Mouse (Mus musculus): ENCODE measurements around the gene Gm20388. TPM values are rescaled to one million over a fixed set of nuclear protein-coding genes. Genes with fewer than 3 reads are reported as not detected.

Gene Gm20388
- polyA plus RNA-seq, 1 experiment from 2014 or later: not detected

GRCm38 (mm10) chr8:120728488-120729160 is 818.0 kb downstream of the Gm20388 start:
- H3K9ac ChIP-seq: no peak overlapping the region

GRCm38 (mm10) chr8:120731582-120731981 is 820.9 kb downstream of the Gm20388 start:
- Histone ChIP-seq H3K9me3 (replicated peaks) (no peaks in the 10 kb centered on the region), H3K4me2 (no peak overlapping the region), H3K9ac (no peak overlapping the region)

More at GRCm38 (mm10) chr8:120728488-120729160, 818.0 kb downstream of the Gm20388 start:
- Histone ChIP-seq H3K36me3 (no peaks in the 10 kb centered on the region), H3K4me3 (replicated peaks) (no peak overlapping the region), H3K27ac (no peak overlapping the region), H3K9me3 (replicated peaks) (no peaks in the 10 kb centered on the region), H3K27me3 (peaks cover 4% of the 10 kb centered on the region; the same call in 1 of the 2 replicates), H3K4me1 (replicated peaks) (peaks cover 9% of the 10 kb centered on the region; the same call in 1 of the 2 replicates), H3K4me2 (no peak overlapping the region)
- no peak for DNase-seq
- WGBS (ENCODE audit: insufficient replicate concordance): 43% methylated on average over 9 of the region's 9 CpGs
- no peak for ATAC-seq (ENCODE audit: low read depth)

GRCm38 (mm10) chr8:120732068-120732467 is 821.4 kb downstream of the Gm20388 start:
- Histone ChIP-seq H3K27me3 (peaks cover 37% of the 10 kb centered on the region), H3K36me3 (no peaks in the 10 kb centered on the region), H3K27ac (no peak overlapping the region), H3K4me3 (replicated peaks) (no peak overlapping the region), H3K9me3 (replicated peaks) (no peaks in the 10 kb centered on the region), H3K4me2 (no peak overlapping the region), H3K4me1 (replicated peaks) (peaks cover 7% of the 10 kb centered on the region; the same call in 1 of the 2 replicates), H3K9ac (no peak overlapping the region)
- ATAC-seq (ENCODE audit: low read depth) (no peak), DNase-seq (no peak)
- WGBS (ENCODE audit: insufficient replicate concordance): 57% methylated on average over 6 of the region's 6 CpGs

More at GRCm38 (mm10) chr8:120731582-120731981, 820.9 kb downstream of the Gm20388 start:
- no peak for DNase-seq
- H3K4me1 ChIP-seq (replicated peaks): peaks cover 7% of the 10 kb centered on the region; the same call in 1 of the 2 replicates
- H3K36me3 ChIP-seq: no peaks in the 10 kb centered on the region
- no peak overlapping the region for H3K27ac ChIP-seq
- WGBS (ENCODE audit: insufficient replicate concordance): 49% methylated on average over 14 of the region's 14 CpGs
- H3K27me3 ChIP-seq: peaks cover 32% of the 10 kb centered on the region
- ATAC-seq (ENCODE audit: low read depth): no peak
- no peak overlapping the region for H3K4me3 ChIP-seq (replicated peaks)

DNA sequence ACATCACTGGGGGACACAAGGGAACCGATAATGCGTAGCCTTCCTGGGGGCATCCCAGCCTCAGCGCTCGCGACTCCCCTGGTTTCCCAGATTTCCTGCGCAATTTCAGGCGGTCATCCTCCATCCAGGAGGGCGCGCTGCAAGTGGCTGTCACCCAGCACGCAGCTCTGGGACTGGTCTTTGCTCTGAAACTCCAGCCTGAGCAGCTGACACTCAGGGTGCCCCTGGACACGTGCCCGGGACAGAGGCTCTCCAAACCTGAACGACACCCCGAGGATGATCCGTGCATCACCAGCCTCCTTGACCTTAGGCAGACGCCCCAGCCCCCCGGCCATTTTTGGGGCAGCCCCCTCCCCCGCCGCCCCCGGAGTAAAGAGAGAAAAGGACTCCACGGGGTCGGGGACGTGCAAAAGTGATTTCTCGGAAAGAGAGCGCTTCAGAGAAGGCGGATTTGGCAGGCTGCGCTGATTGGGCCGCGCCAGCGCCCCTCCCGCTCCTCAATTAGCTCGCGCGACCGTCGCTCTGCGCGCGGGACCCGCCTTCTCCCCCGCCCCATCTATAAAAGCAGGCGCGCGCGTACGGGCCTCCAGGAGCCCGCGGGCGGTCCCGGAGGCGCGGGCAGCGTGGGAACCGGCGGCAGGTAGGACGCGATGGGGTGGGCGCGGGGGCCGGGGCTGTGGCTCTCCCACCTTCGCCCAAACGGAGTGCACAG is 825.3 kb downstream of the Gm20388 start, which contains the start of gene Irf8:
TSS of gene Irf8 (plus strand) at position 589 of the 712 bp plus-strand sequence.
- Histone ChIP-seq H3K9me3 (replicated peaks) (no peaks in the 10 kb centered on the region), H3K9ac (peak within 1 kb of the TSS; percentile 33; the same call in 1 of the 2 replicates), H3K4me1 (replicated peaks) (0 out of 2 replicates have a peak, but pooled peaks cover 3% of the 10 kb centered on the region), H3K27me3 (peaks cover 50% of the 10 kb centered on the region), H3K4me3 (replicated peaks) (peak within 1 kb of the TSS; percentile 47), H3K4me2 (peak within 1 kb of the TSS; percentile 67), H3K27ac (peak within 1 kb of the TSS; percentile 53; the same call in 1 of the 2 replicates), H3K36me3 (no peaks in the 10 kb centered on the region)
- under 1% methylated on average over 59 of the region's 62 CpGs for WGBS (ENCODE audit: insufficient replicate concordance)
- ATAC-seq (ENCODE audit: low read depth) (peak; percentile 81), DNase-seq (peak; percentile 34)

DNA sequence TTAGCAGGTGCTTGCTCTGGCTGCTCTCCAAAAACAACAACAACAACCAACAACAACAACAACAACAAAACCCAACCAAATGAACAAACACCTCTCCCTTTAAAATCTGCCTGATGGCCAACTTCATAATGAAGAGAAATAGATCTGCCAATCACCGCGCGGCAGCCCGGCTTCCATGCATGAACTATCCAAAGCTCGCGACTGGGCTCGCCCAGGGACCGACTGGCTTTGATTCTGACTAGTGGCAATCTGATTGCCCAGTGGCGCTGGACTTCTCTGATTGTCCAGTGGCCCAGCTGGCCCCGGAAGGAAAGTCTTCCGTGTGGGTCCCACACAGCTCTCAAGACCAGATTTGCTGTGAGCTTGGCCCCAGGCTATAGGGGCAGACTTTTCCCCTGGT is 825.8 kb downstream of the Gm20388 start:
- DNase-seq: no peak
- peaks cover 50% of the 10 kb centered on the region for H3K27me3 ChIP-seq
- 3% methylated on average over 11 of the region's 11 CpGs for WGBS (ENCODE audit: insufficient replicate concordance)

DNA sequence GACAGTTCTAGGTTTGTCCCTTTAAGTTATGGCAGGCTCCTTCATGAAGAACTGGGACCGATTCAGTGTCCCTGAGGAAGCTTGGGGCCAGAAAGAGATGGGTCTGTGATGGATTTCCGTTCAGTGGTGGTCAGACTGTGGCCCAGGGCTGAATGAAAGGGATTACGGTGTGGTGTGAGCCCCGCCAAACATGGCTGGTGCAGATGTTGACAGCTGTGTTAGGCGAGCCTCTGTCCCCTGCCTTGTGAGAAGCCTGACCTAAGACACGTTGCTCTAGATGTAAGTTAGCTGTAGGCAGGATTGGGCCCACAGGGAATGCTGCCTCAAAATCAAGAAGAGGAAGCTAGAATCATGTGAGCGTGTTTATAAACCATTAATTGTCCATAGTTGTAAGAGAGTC is 826.5 kb downstream of the Gm20388 start:
- Histone ChIP-seq H3K4me1 (replicated peaks) (0 out of 2 replicates have a peak, but pooled peaks cover 3% of the 10 kb centered on the region), H3K27ac (no peak overlapping the region), H3K4me3 (replicated peaks) (peak overlapping the region; percentile 47), H3K27me3 (peaks cover 47% of the 10 kb centered on the region), H3K9me3 (replicated peaks) (no peaks in the 10 kb centered on the region), H3K36me3 (no peaks in the 10 kb centered on the region), H3K9ac (no peak overlapping the region; the same call in 1 of the 2 replicates), H3K4me2 (peak overlapping the region; percentile 67)
- WGBS (ENCODE audit: insufficient replicate concordance): 42% methylated on average over 7 of the region's 7 CpGs
- ATAC-seq (ENCODE audit: low read depth) (no peak), DNase-seq (no peak)

More for the DNA sequence above, 825.8 kb downstream of the Gm20388 start:
- H3K4me3 ChIP-seq (replicated peaks): peak overlapping the region; percentile 47
- no peaks in the 10 kb centered on the region for H3K9me3 ChIP-seq (replicated peaks)
- peak overlapping the region; percentile 67 for H3K4me2 ChIP-seq
- peak overlapping the region; percentile 33; the same call in 1 of the 2 replicates for H3K9ac ChIP-seq
- H3K4me1 ChIP-seq (replicated peaks): 0 out of 2 replicates have a peak, but pooled peaks cover 3% of the 10 kb centered on the region
- H3K27ac ChIP-seq: no peak overlapping the region
- H3K36me3 ChIP-seq: no peaks in the 10 kb centered on the region
- no peak for ATAC-seq (ENCODE audit: low read depth)

DNA sequence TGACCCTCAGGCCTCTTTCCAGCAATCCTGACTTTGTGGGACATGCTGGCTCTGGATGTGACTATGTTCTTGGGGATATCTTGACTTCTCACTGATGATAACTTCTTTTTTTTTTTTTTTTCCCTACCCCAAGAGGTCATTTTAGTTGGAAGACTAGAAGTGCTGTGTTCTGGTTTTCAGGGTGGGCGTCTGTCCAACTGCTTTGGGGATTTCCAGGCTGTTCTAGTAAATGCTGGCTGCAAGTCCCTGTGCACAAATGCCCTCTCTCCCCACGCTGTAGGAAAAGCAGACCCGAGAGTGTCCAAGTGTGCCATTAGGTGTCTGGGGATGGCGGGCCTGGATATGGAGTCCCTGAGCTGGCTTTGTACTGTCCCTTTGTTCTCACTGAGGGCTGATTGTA is 828.1 kb downstream of the Gm20388 start:
- no peak for DNase-seq
- peaks cover 46% of the 10 kb centered on the region for H3K27me3 ChIP-seq
- no peak overlapping the region; the same call in 1 of the 2 replicates for H3K4me3 ChIP-seq (replicated peaks)
- 58% methylated on average over 4 of the region's 4 CpGs for WGBS (ENCODE audit: insufficient replicate concordance)
- H3K27ac ChIP-seq: no peak overlapping the region
- peaks cover 9% of the 10 kb centered on the region for H3K4me1 ChIP-seq (replicated peaks)
- no peaks in the 10 kb centered on the region for H3K9me3 ChIP-seq (replicated peaks)
- no peak for ATAC-seq (ENCODE audit: low read depth)
- no peak overlapping the region for H3K4me2 ChIP-seq
- H3K9ac ChIP-seq: no peak overlapping the region
- no peaks in the 10 kb centered on the region for H3K36me3 ChIP-seq

DNA sequence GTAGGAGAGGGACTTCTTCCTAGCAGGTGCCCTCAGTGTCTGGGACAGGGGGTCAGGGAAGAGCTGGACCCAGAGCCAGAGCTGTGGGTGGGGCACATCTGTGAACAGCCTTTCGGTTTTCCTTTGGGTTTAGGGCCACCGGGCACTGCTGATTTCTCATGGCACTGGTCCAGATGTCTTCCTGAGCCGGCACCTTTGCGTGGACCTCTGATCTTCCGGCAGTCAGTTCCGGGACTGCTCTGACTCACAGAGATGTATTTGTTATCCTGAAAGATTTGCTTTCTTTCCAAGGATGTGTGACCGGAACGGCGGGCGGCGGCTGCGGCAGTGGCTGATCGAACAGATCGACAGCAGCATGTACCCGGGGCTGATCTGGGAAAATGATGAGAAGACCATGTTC is 828.9 kb downstream of the Gm20388 start:
- Histone ChIP-seq H3K4me2 (no peak overlapping the region), H3K9me3 (replicated peaks) (no peaks in the 10 kb centered on the region), H3K27ac (no peak overlapping the region), H3K27me3 (peaks cover 39% of the 10 kb centered on the region), H3K36me3 (no peaks in the 10 kb centered on the region), H3K9ac (no peak overlapping the region), H3K4me3 (replicated peaks) (no peak overlapping the region), H3K4me1 (replicated peaks) (peaks cover 16% of the 10 kb centered on the region)
- 86% methylated on average over 15 of the region's 15 CpGs for WGBS (ENCODE audit: insufficient replicate concordance)
- DNase-seq (no peak), ATAC-seq (ENCODE audit: low read depth) (no peak)

- no peaks in the 10 kb centered on the region for H3K36me3 ChIP-seq
- no peaks in the 10 kb centered on the region for H3K9me3 ChIP-seq (replicated peaks)
- WGBS (ENCODE audit: insufficient replicate concordance): 44% methylated on average over 2 of the region's 2 CpGs
- no peak overlapping the region for H3K4me2 ChIP-seq
- H3K27ac ChIP-seq: no peak overlapping the region
- H3K4me1 ChIP-seq (replicated peaks): peaks cover 14% of the 10 kb centered on the region
- H3K27me3 ChIP-seq: peaks cover 28% of the 10 kb centered on the region
- no peak overlapping the region for H3K4me3 ChIP-seq (replicated peaks)
- ATAC-seq (ENCODE audit: low read depth) (no peak), DNase-seq (no peak)
- H3K9ac ChIP-seq: no peak overlapping the region
Observed at GRCm38 (mm10) chr8:120740579-120740978, 829.9 kb downstream of the Gm20388 start.

DNA sequence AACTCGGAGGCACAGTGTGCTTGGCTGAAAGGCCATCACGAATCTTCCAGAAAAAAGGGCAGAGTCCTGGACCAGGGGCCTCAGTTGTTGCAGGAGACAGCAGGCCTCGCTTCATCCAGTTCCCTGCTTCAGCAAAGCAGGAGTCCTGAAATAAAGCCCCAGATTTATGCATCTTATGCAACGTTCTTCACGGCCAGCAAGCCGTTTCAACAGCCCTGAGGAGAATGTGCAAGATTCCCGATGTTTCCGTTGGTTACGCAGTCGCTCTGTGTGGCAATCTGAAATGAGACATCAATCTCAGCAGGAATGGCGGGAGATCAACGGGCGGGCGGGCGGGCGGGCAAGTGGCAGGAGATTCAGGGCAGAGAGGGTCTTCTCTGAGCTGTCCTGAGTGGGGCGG is 830.4 kb downstream of the Gm20388 start:
- no peaks in the 10 kb centered on the region for H3K36me3 ChIP-seq
- H3K9ac ChIP-seq: no peak overlapping the region
- no peak overlapping the region for H3K27ac ChIP-seq
- no peaks in the 10 kb centered on the region for H3K9me3 ChIP-seq (replicated peaks)
- peaks cover 14% of the 10 kb centered on the region for H3K4me1 ChIP-seq (replicated peaks)
- no peak overlapping the region for H3K4me3 ChIP-seq (replicated peaks)
- no peak overlapping the region for H3K4me2 ChIP-seq
- peaks cover 24% of the 10 kb centered on the region for H3K27me3 ChIP-seq
- ATAC-seq (ENCODE audit: low read depth) (no peak), DNase-seq (no peak)
- WGBS (ENCODE audit: insufficient replicate concordance): 64% methylated on average over 17 of the region's 17 CpGs

GRCm38 (mm10) chr8:120741815-120742530 is 831.3 kb downstream of the Gm20388 start:
- H3K4me1 ChIP-seq (replicated peaks): peaks cover 14% of the 10 kb centered on the region
- WGBS (ENCODE audit: insufficient replicate concordance): 65% methylated on average over 15 of the region's 15 CpGs

More at GRCm38 (mm10) chr8:120741815-120742530, 831.3 kb downstream of the Gm20388 start:
- no peak for DNase-seq
- Histone ChIP-seq H3K9ac (no peak overlapping the region), H3K4me3 (replicated peaks) (no peak overlapping the region), H3K9me3 (replicated peaks) (no peaks in the 10 kb centered on the region), H3K36me3 (no peaks in the 10 kb centered on the region), H3K4me2 (no peak overlapping the region), H3K27me3 (peaks cover 14% of the 10 kb centered on the region), H3K27ac (0 out of 2 replicates have a peak overlapping the region, but pooled peaks have one; percentile 18)
- no peak for ATAC-seq (ENCODE audit: low read depth)

All from liver, embryonic 13.5 days (tissue).